Mouse (Mus musculus) midbrain, embryonic 14.5 days (tissue): Measurements from ENCODE around the gene Xdh. TPM values are rescaled to one million over a fixed set of nuclear protein-coding genes. Genes with fewer than 3 reads are reported as not detected.

ENCODE experiments used
- ATAC-seq: fragments of 200-750 bp; cut with Nextera tagmentation; 2 replicates; pipeline ENCODE4 v1.8.0; 2017; ENCODE audit warnings: moderate number of reproducible peaks, moderate library complexity; ENCODE audit not compliant: low FRiP score, low TSS enrichment
- DNase-seq: peaks from one replicate; pipeline ENCODE4 v3.0.0-alpha.2; 2015
- H3K27ac ChIP-seq: fragments of 300-500 bp; sonication (generic); replicated peaks from 2 replicates; pipeline ENCODE4 v1.5.1; 2014; ENCODE audit warnings: mild to moderate bottlenecking, low read depth, low read length, moderate library complexity
- H3K27me3 ChIP-seq: fragments of 300-500 bp; sonication (generic); 2 replicates; pipeline ENCODE4 v1.6.1; 2014; ENCODE audit warnings: low read length, control low read depth, mixed read lengths; ENCODE audit not compliant: control insufficient read depth, insufficient read depth
- H3K36me3 ChIP-seq: fragments of 300-500 bp; sonication (generic); 2 replicates; pipeline ENCODE4 v1.6.1; 2014; ENCODE audit warnings: low read length, control low read depth; ENCODE audit not compliant: control insufficient read depth, insufficient read depth
- H3K4me1 ChIP-seq: fragments of 300-500 bp; sonication (generic); 2 replicates; pipeline ENCODE4 v1.6.1; 2014; ENCODE audit warnings: mild to moderate bottlenecking, antibody characterized with exemption, low read length, control low read depth; ENCODE audit not compliant: control insufficient read depth, insufficient read depth
- H3K4me2 ChIP-seq: fragments of 300-500 bp; sonication (generic); 2 replicates; pipeline ENCODE4 v1.6.1; 2014; ENCODE audit warnings: mild to moderate bottlenecking, low read length, moderate library complexity
- H3K4me3 ChIP-seq: fragments of 300-500 bp; sonication (generic); replicated peaks from 2 replicates; pipeline ENCODE4 v1.5.1; 2014; ENCODE audit warnings: low read depth, low read length
- H3K9ac ChIP-seq: fragments of 300-500 bp; sonication (generic); replicated peaks from 2 replicates; pipeline ENCODE4 v1.6.1; 2014; ENCODE audit warnings: mild to moderate bottlenecking, low read length, moderate library complexity
- H3K9me3 ChIP-seq: fragments of 300-500 bp; sonication (generic); 2 replicates; pipeline ENCODE4 v1.6.1; 2016; ENCODE audit warnings: low read length, control low read depth, mixed read lengths; ENCODE audit not compliant: control insufficient read depth
- WGBS: fragments of 180-500 bp; shearing (Covaris S2); extraction: QIAGEN DNeasy Blood & Tissue Kit; methylation state at CpG from one replicate; pipeline ENCODE4 v1.1.7; 2014; 5-methylcytosine and 5-hydroxymethylcytosine counted together
- polyA plus RNA-seq: library from polyadenylated mRNA; unstranded; fragments of >200 nt; fragmentation: Nextera tagmentation; extraction: Ambion mirVana; gene quantifications from 2 replicates; pipeline ENCODE4 v1.2.1, GENCODE M21; 2014

Xdh gene
- 0.26 and 0.30 TPM in 2 replicates for polyA plus RNA-seq

- no peaks in the 10 kb centered on the region for H3K4me1 ChIP-seq
- DNase-seq (no peak), ATAC-seq (no peak)
- H3K9ac ChIP-seq, result no peak within 1 kb of the TSS
- no peak within 1 kb of the TSS for H3K4me2 ChIP-seq
- no peaks in the 10 kb centered on the region for H3K36me3 ChIP-seq
- 88% methylated on average over 13 of the region's 13 CpGs for WGBS
- no peaks in the 10 kb centered on the region for H3K27me3 ChIP-seq
- H3K9me3 ChIP-seq, result no peaks in the 10 kb centered on the region
- no peak within 1 kb of the TSS for H3K4me3 ChIP-seq
- H3K27ac ChIP-seq, result no peak within 1 kb of the TSS
These were observed at the start of gene Xdh for GRCm38 (mm10) chr17:73950062-73950735. Gene Xdh, minus strand, starts transcription at chr17:73950196.

DNA sequence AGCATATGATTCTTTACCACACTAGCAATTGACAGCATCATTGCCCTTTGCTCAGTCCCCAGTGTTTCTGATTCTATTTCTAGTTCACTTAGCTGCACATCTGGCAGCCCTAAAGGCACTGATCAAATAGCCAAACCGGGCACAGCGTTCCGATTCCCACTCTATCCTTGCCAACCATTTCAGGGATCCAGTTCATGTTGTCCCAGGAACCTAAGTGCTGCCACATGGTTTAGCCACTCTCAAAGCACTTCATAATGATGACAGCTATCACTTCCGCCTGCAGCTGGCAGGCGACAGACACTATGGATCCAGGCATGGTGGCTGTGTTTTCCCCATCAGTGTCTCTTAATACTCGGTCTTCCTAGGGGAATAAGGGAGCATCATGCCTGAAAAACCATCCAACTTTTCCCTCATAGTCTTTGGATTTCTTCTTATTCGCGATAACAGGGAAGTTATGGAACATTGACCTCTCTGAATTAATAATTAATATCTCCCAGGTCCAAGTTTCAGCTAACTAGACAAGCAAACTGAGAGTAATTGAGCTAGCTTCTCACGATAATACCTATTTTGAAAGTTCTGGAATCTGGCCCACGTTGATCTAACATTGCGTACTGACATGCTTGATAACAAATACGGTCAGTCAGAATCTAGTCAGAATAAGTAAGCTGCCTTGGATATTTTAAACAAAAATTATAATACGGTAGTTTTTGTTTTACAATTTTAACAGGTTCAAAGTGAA lies 46.1 kb upstream of the Xdh start:
- 93% methylated on average over 13 of the region's 13 CpGs for WGBS
- Histone ChIP-seq H3K9me3 (no peaks in the 10 kb centered on the region), H3K4me1 (no peaks in the 10 kb centered on the region), H3K27me3 (no peaks in the 10 kb centered on the region), H3K27ac (no peak overlapping the region), H3K9ac (no peak overlapping the region), H3K36me3 (no peaks in the 10 kb centered on the region), H3K4me3 (no peak overlapping the region), H3K4me2 (no peak overlapping the region)
- DNase-seq (no peak), ATAC-seq (no peak)

GRCm38 (mm10) chr17:73991264-73991663 lies 41.3 kb upstream of the Xdh start:
- DNase-seq, result no peak
- Histone ChIP-seq H3K4me3 (no peak overlapping the region), H3K9ac (no peak overlapping the region), H3K9me3 (no peaks in the 10 kb centered on the region), H3K4me1 (no peaks in the 10 kb centered on the region), H3K4me2 (no peak overlapping the region), H3K27me3 (no peaks in the 10 kb centered on the region), H3K27ac (no peak overlapping the region), H3K36me3 (no peaks in the 10 kb centered on the region)
- WGBS, result 91% methylated on average over 4 of the region's 4 CpGs
- ATAC-seq, result no peak

DNA sequence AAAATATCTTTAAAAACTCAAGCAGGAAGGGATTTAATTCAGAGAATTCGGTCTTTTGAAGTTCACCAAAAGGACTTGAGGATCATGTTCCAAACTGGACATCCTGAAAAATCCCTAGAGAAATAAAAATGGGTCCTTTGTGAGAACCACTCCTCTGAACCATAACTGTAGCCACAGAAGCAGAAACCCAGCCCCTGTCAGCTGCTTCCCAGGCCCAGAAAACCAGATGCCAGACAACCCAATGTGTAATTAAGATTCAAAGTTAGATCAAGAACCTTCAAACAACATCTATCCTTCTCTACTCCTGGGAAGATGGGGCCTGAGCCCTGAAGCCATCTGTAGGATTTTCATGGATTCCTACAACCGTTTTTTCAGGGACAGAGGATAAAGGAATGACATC lies 36.6 kb upstream of the Xdh start:
- 79% methylated on average over 2 of the region's 2 CpGs for WGBS
- H3K36me3 ChIP-seq, result no peaks in the 10 kb centered on the region
- H3K4me1 ChIP-seq, result no peaks in the 10 kb centered on the region
- H3K9ac ChIP-seq, result no peak overlapping the region
- no peaks in the 10 kb centered on the region for H3K27me3 ChIP-seq
- ATAC-seq (no peak), DNase-seq (no peak)
- H3K27ac ChIP-seq, result no peak overlapping the region
- H3K4me3 ChIP-seq, result no peak overlapping the region
- no peak overlapping the region for H3K4me2 ChIP-seq
- H3K9me3 ChIP-seq, result no peaks in the 10 kb centered on the region

- Histone ChIP-seq H3K9me3 (no peaks in the 10 kb centered on the region), H3K27me3 (no peaks in the 10 kb centered on the region), H3K9ac (no peak overlapping the region), H3K4me2 (no peak overlapping the region), H3K36me3 (no peaks in the 10 kb centered on the region), H3K4me1 (no peaks in the 10 kb centered on the region), H3K27ac (no peak overlapping the region), H3K4me3 (no peak overlapping the region)
- no peak for ATAC-seq
- no peak for DNase-seq
- 94% methylated on average over 4 of the region's 4 CpGs for WGBS
These were observed 35.9 kb upstream of the Xdh start for GRCm38 (mm10) chr17:73985936-73986335.

GRCm38 (mm10) chr17:73984508-73984907 lies 34.5 kb upstream of the Xdh start:
- H3K36me3 ChIP-seq, result no peaks in the 10 kb centered on the region
- WGBS, result 30% methylated on average over 4 of the region's 4 CpGs
- no peaks in the 10 kb centered on the region for H3K27me3 ChIP-seq
- H3K4me3 ChIP-seq, result no peak overlapping the region
- no peak overlapping the region for H3K9ac ChIP-seq
- H3K4me2 ChIP-seq, result no peak overlapping the region
- no peaks in the 10 kb centered on the region for H3K9me3 ChIP-seq
- no peaks in the 10 kb centered on the region for H3K4me1 ChIP-seq
- no peak overlapping the region for H3K27ac ChIP-seq
- peak; percentile 39 for DNase-seq
- ATAC-seq, result no peak

GRCm38 (mm10) chr17:73982871-73983270 lies 32.9 kb upstream of the Xdh start:
- Histone ChIP-seq H3K4me3 (no peak overlapping the region), H3K9ac (no peak overlapping the region), H3K4me1 (no peaks in the 10 kb centered on the region), H3K27ac (no peak overlapping the region), H3K9me3 (no peaks in the 10 kb centered on the region), H3K4me2 (no peak overlapping the region), H3K27me3 (no peaks in the 10 kb centered on the region), H3K36me3 (no peaks in the 10 kb centered on the region)
- DNase-seq (no peak), ATAC-seq (no peak)
- 67% methylated on average over 1 of the region's 1 CpGs for WGBS

- H3K27ac ChIP-seq, result no peak overlapping the region
These were observed 26.1 kb upstream of the Xdh start for GRCm38 (mm10) chr17:73976066-73976465.

GRCm38 (mm10) chr17:73972648-73973047 lies 22.7 kb upstream of the Xdh start:
- no peak overlapping the region for H3K4me2 ChIP-seq
- no peaks in the 10 kb centered on the region for H3K9me3 ChIP-seq
- H3K27me3 ChIP-seq, result no peaks in the 10 kb centered on the region
- H3K9ac ChIP-seq, result no peak overlapping the region
- H3K4me1 ChIP-seq, result no peaks in the 10 kb centered on the region
- DNase-seq (no peak), ATAC-seq (no peak)
- 92% methylated on average over 11 of the region's 11 CpGs for WGBS
- no peak overlapping the region for H3K27ac ChIP-seq
- no peak overlapping the region for H3K4me3 ChIP-seq
- H3K36me3 ChIP-seq, result no peaks in the 10 kb centered on the region

More at GRCm38 (mm10) chr17:73976066-73976465, 26.1 kb upstream of the Xdh start:
- no peaks in the 10 kb centered on the region for H3K36me3 ChIP-seq
- no peaks in the 10 kb centered on the region for H3K4me1 ChIP-seq
- H3K27me3 ChIP-seq, result no peaks in the 10 kb centered on the region
- no peaks in the 10 kb centered on the region for H3K9me3 ChIP-seq
- no peak overlapping the region for H3K4me2 ChIP-seq
- no peak for DNase-seq
- no peak for ATAC-seq
- H3K4me3 ChIP-seq, result no peak overlapping the region
- H3K9ac ChIP-seq, result no peak overlapping the region
